Mouse (Mus musculus) CH12.LX (cell line): ENCODE results near the gene Mag. TPM values are rescaled to one million over a fixed set of nuclear protein-coding genes. Genes with fewer than 3 reads are reported as not detected.

Source experiments
- DNase-seq: peaks from one replicate; pipeline ENCODE4 v3.0.0-alpha.2; 2013; ENCODE audit errors: extremely low read depth
- H3K27ac ChIP-seq: 2 replicates; pipeline ENCODE4 v1.5.1; 2012; ENCODE audit warnings: low read depth, mild to moderate bottlenecking, control low read depth, moderate library complexity; ENCODE audit not compliant: insufficient read depth
- H3K27me3 ChIP-seq: replicated peaks from 2 replicates; pipeline ENCODE3; 2012; ENCODE audit warnings: inconsistent platforms
- H3K36me3 ChIP-seq, 2 experiments: replicated peaks in 1 of 2; 2 replicates each; pipeline versions ENCODE3 to v1.6.1; 2012; ENCODE audit warnings: inconsistent platforms in 1 of 2, low read length in 1 of 2, mild to moderate bottlenecking in 1 of 2, mixed read lengths in 1 of 2, moderate library complexity in 1 of 2; ENCODE audit not compliant: control insufficient read depth in 1 of 2, insufficient read depth in 1 of 2
- H3K4me1 ChIP-seq, 2 experiments: 2 replicates each; pipeline ENCODE4 v1.6.1; 2012; ENCODE audit warnings: inconsistent platforms in 1 of 2, moderate library complexity in 1 of 2; ENCODE audit not compliant: insufficient read depth in 2 of 2, control insufficient read depth in 1 of 2
- H3K4me2 ChIP-seq: 2 replicates; pipeline ENCODE4 v1.6.1; 2012; ENCODE audit warnings: low read depth, mild to moderate bottlenecking, control low read depth; ENCODE audit not compliant: poor library complexity, insufficient read depth, severe bottlenecking
- H3K4me3 ChIP-seq, 3 experiments: fragments of 150-350 bp in 1 of 3; sonication (generic) in 1 of 3; replicated peaks in 1 of 3; 2 replicates each; pipeline versions ENCODE3 to v1.5.1; 2011 to 2012; ENCODE audit warnings: low read depth in 2 of 3, low read length in 2 of 3, mild to moderate bottlenecking in 2 of 3, moderate library complexity in 2 of 3, control low read depth in 1 of 3, improper control_type of control experiment in 1 of 3, inconsistent platforms in 1 of 3, mixed read lengths in 1 of 3; ENCODE audit not compliant: poor library complexity in 1 of 3
- H3K79me2 ChIP-seq: replicated peaks from 2 replicates; pipeline ENCODE4 v1.6.1; 2012; ENCODE audit warnings: mild to moderate bottlenecking, moderate library complexity; ENCODE audit not compliant: control insufficient read depth, poor library complexity, insufficient read depth, severe bottlenecking; ENCODE audit errors: extremely low read depth
- H3K9ac ChIP-seq: 2 replicates; pipeline ENCODE4 v1.6.1; 2012; ENCODE audit warnings: low read depth, mild to moderate bottlenecking, control low read depth, moderate library complexity; ENCODE audit not compliant: insufficient read depth
- H3K9me3 ChIP-seq: replicated peaks from 2 replicates; pipeline ENCODE3; 2012; ENCODE audit warnings: low read length, inconsistent platforms, mixed read lengths
- CTCF ChIP-seq, 2 experiments: IDR thresholded peaks in 1 of 2; conservative IDR thresholded peaks in 1 of 2; 2 replicates each; pipeline ENCODE4 v1.5.1; 2011 to 2012; ENCODE audit warnings: low read depth in 2 of 2, low read length in 2 of 2, improper control_type of control experiment in 1 of 2, inconsistent platforms in 1 of 2, mild to moderate bottlenecking in 1 of 2, moderate library complexity in 1 of 2
- E2F4 ChIP-seq: IDR thresholded peaks from 2 replicates; pipeline ENCODE4 v1.6.1; 2011; ENCODE audit warnings: low read depth, low read length, improper control_type of control experiment; ENCODE audit not compliant: insufficient replicate concordance
- ETS1 ChIP-seq: conservative IDR thresholded peaks from 2 replicates; pipeline ENCODE4 v1.6.1; 2012; ENCODE audit warnings: low read depth, mild to moderate bottlenecking, inconsistent platforms, low read length, improper control_type of control experiment, moderate library complexity
- IRF4 ChIP-seq: IDR thresholded peaks from 2 replicates; pipeline ENCODE4 v1.6.1; 2014; ENCODE audit warnings: low read depth, mild to moderate bottlenecking, inconsistent platforms, low read length, improper control_type of control experiment
- JUN ChIP-seq: IDR thresholded peaks from 2 replicates; pipeline ENCODE4 v1.6.1; 2011; ENCODE audit warnings: low read depth, mild to moderate bottlenecking, low read length, improper control_type of control experiment, moderate library complexity; ENCODE audit not compliant: insufficient read depth
- MAX ChIP-seq: IDR thresholded peaks from 2 replicates; pipeline ENCODE4 v1.6.1; 2011; ENCODE audit warnings: low read length, improper control_type of control experiment
- MAZ ChIP-seq: IDR thresholded peaks from 2 replicates; pipeline ENCODE4 v1.6.1; 2012; ENCODE audit warnings: low read depth, mild to moderate bottlenecking, inconsistent platforms, low read length, improper control_type of control experiment, moderate library complexity
- MXI1 ChIP-seq: IDR thresholded peaks from 2 replicates; pipeline ENCODE4 v1.6.1; 2011; ENCODE audit warnings: mild to moderate bottlenecking, low read depth, low read length, improper control_type of control experiment
- MYC ChIP-seq: IDR thresholded peaks from 2 replicates; pipeline ENCODE4 v1.6.1; 2011; ENCODE audit warnings: low read depth, mild to moderate bottlenecking, improper control_type of control experiment, low read length
- NELFE ChIP-seq: IDR thresholded peaks from 2 replicates; pipeline ENCODE4 v1.6.1; 2011; ENCODE audit warnings: low read depth, low read length, improper control_type of control experiment
- NRF1 ChIP-seq: IDR thresholded peaks from 2 replicates; pipeline ENCODE4 v1.6.1; 2014; ENCODE audit warnings: low read depth, mild to moderate bottlenecking, inconsistent platforms, low read length, improper control_type of control experiment, moderate library complexity
- PAX5 ChIP-seq: IDR thresholded peaks from 2 replicates; pipeline ENCODE4 v1.6.1; 2012; ENCODE audit warnings: low read length, inconsistent platforms, mixed read lengths
- RCOR1 ChIP-seq: conservative IDR thresholded peaks from 2 replicates; pipeline ENCODE4 v1.6.1; 2012; ENCODE audit warnings: low read depth, mild to moderate bottlenecking, inconsistent platforms, low read length, improper control_type of control experiment
- SIN3A ChIP-seq: IDR thresholded peaks from 2 replicates; pipeline ENCODE4 v1.6.1; 2012; ENCODE audit warnings: low read length, improper control_type of control experiment, inconsistent platforms
- SMC3 ChIP-seq: IDR thresholded peaks from 2 replicates; pipeline ENCODE4 v1.6.1; 2011; ENCODE audit warnings: low read depth, low read length, improper control_type of control experiment
- TCF12 ChIP-seq: IDR thresholded peaks from 2 replicates; pipeline ENCODE4 v1.6.1; 2014; ENCODE audit warnings: low read depth, mild to moderate bottlenecking, inconsistent platforms, low read length, improper control_type of control experiment
- UBTF ChIP-seq: IDR thresholded peaks from 2 replicates; pipeline ENCODE4 v1.6.1; 2012; ENCODE audit warnings: low read depth, mild to moderate bottlenecking, inconsistent platforms, low read length, improper control_type of control experiment, moderate library complexity
- USF1 ChIP-seq: IDR thresholded peaks from 2 replicates; pipeline ENCODE4 v1.6.1; 2014; ENCODE audit warnings: low read depth, mild to moderate bottlenecking, inconsistent platforms, low read length, improper control_type of control experiment
- ZKSCAN1 ChIP-seq: IDR thresholded peaks from 2 replicates; pipeline ENCODE4 v1.6.1; 2012; ENCODE audit warnings: low read depth, inconsistent platforms, low read length, improper control_type of control experiment, borderline replicate concordance
- ZMIZ1 ChIP-seq: IDR thresholded peaks from 2 replicates; pipeline ENCODE4 v1.6.1; 2012; ENCODE audit warnings: low read depth, mild to moderate bottlenecking, inconsistent platforms, low read length, improper control_type of control experiment
- ZNF384 ChIP-seq: IDR thresholded peaks from 2 replicates; pipeline ENCODE4 v1.6.1; 2012; ENCODE audit warnings: low read depth, low read length, improper control_type of control experiment, inconsistent platforms
- dilution Hi-C: fragments of 300-500 bp; cut with MboI; formaldehyde crosslinking; loops from 2 replicates; pipeline ENCODE4 v1.14.3; 2020; ENCODE audit warnings: low sequenced_read_pairs; ENCODE audit not compliant: extremely low pct_unique_long_range_greater_than_20kb, extremely low pct_ligation_motif_present
- in situ Hi-C: fragments of 300-500 bp; cut with MboI; formaldehyde crosslinking; loops from 3 replicates; pipeline ENCODE4 v1.14.3; 2019; ENCODE audit warnings: low sequenced_read_pairs, low pct_ligation_motif_present, low pct_unique_long_range_greater_than_20kb, mixed read lengths
- polyA plus RNA-seq: library from polyadenylated mRNA; unstranded; fragments of >175 nt; gene quantifications from 2 replicates; pipeline ENCODE4 v1.2.1, GENCODE M21; 2012; ENCODE audit warnings: low read depth; ENCODE audit not compliant: insufficient read length
- total RNA-seq, 2 experiments: library from RNA; depleted of rRNA; stranded (reverse); fragments of 300-350 nt in 1 of 2; fragments of >200 nt in 1 of 2; gene quantifications; 2 replicates each; pipeline ENCODE4 v1.2.3; 2012 to 2014

Mag gene
- total and polyA plus RNA-seq, 3 experiments: 0.04 TPM; not detected in 2

GRCm38 (mm10) chr7:30863386-30863785, 51.3 kb downstream of the Mag start:
- in situ Hi-C loops: no loop called here
- Histone ChIP-seq H3K9me3 (no peaks in the 10 kb centered on the region), H3K4me1 (peaks cover 6 to 61% of the 10 kb centered on the region in 2 experiments), H3K4me2 (no peak overlapping the region), H3K79me2 (no peaks in the 10 kb centered on the region), H3K27ac (no peak overlapping the region), H3K27me3 (no peaks in the 10 kb centered on the region), H3K9ac (no peak overlapping the region), H3K4me3 (no peak overlapping the region), H3K36me3 (peaks cover 16 to 77% of the 10 kb centered on the region in 2 experiments)
- no peak for DNase-seq
- dilution Hi-C loops: no loop called here
- TF ChIP-seq NELFE (no peak), CTCF (conservative IDR thresholded peaks at IDR 0.05 in 1 of 2, IDR thresholded peaks at IDR 0.05 in 1 of 2; ENCODE audit: low read depth in 2 of 2, low read length in 2 of 2) (no peak), USF1 (no peak), SIN3A (no peak), SMC3 (no peak), JUN (no peak), ZNF384 (no peak), RCOR1 (no peak), UBTF (no peak), MAX (no peak), TCF12 (no peak), MYC (no peak), IRF4 (no peak), ETS1 (no peak), NRF1 (no peak), ZMIZ1 (no peak), E2F4 (no peak), MAZ (no peak), ZKSCAN1 (no peak)

- no peak within 1 kb of the TSS for H3K4me3 ChIP-seq
- peaks cover 11 to 69% of the 10 kb centered on the region in 2 experiments for H3K4me1 ChIP-seq
Observed at GRCm38 (mm10) chr7:30861464-30861863, 53.2 kb downstream of the Mag start, which contains the start of gene Ffar1. Ffar1 (minus strand) TSS chr7:30861564.

More at GRCm38 (mm10) chr7:30861464-30861863, 53.2 kb downstream of the Mag start, which contains the start of gene Ffar1:
- H3K36me3 ChIP-seq: peaks cover 4 to 58% of the 10 kb centered on the region in 2 experiments
- TF ChIP-seq ZMIZ1 (no peak), MAX (no peak), PAX5 (no peak), MXI1 (no peak)
- H3K4me2 ChIP-seq: no peak within 1 kb of the TSS
- H3K27me3 ChIP-seq: no peaks in the 10 kb centered on the region
- no peaks in the 10 kb centered on the region for H3K9me3 ChIP-seq
- no peak within 1 kb of the TSS for H3K9ac ChIP-seq
- H3K79me2 ChIP-seq: no peaks in the 10 kb centered on the region
- in situ Hi-C loops (no loop called here), dilution Hi-C loops (no loop called here)
- H3K27ac ChIP-seq: no peak within 1 kb of the TSS
- DNase-seq: no peak
